Comparison of ENCODE assay signal across 8 mouse cellular contexts in genomic region chr14:59549106-59549505, GRCm38 (mm10). TPM values are rescaled to one million over a fixed set of nuclear protein-coding genes. Genes with fewer than 3 reads are reported as not detected.
DNase-seq lines count a peak whose midpoint lies in the region; ATAC-seq lines count a peak whose summit lies in the region.

No protein-coding gene starts in this region.

- no peaks in the 10 kb centered on the region for H3K9me3 ChIP-seq in intestine, embryonic 16.5 days (ENCODE audit: control insufficient read depth, low read length)

- no peaks in the 10 kb centered on the region for H3K4me1 ChIP-seq in intestine, embryonic 16.5 days (ENCODE audit: control insufficient read depth, insufficient read depth, low read length)

- ATAC-seq in frontal cortex, adult (ENCODE audit: low TSS enrichment), result peak; percentile 66; the same call in 1 of the 2 replicates
- no peak for ATAC-seq in intestine, embryonic 16.5 days

- no peak overlapping the region for H3K4me3 ChIP-seq in intestine, embryonic 16.5 days (ENCODE audit: low read length)

- no peak overlapping the region for H3K4me2 ChIP-seq in intestine, embryonic 16.5 days (ENCODE audit: low read depth, low read length)

- DNase-seq in frontal cortex, adult 2 months (ENCODE audit: extremely low spot score in 1 of 2, low spot score in 1 of 2), result no peak
- DNase-seq in right cerebral cortex, adult 18-20 months, result peak; percentile 53
- DNase-seq in right cerebral cortex, postnatal 14 days, result no peak
- DNase-seq in layer of hippocampus, adult 9-11 months, result peak; percentile 32
- DNase-seq in urinary bladder, postnatal 14 days (ENCODE audit: low spot score), result peak; percentile 75
- DNase-seq in spleen, postnatal 14 days (ENCODE audit: low spot score in 2 of 2), result no peak

- H3K36me3 ChIP-seq in intestine, embryonic 16.5 days (ENCODE audit: control insufficient read depth, insufficient read depth, low read length), result no peaks in the 10 kb centered on the region

- H3K9ac ChIP-seq in intestine, embryonic 16.5 days (ENCODE audit: low read depth, low read length), result no peak overlapping the region

- no peaks in the 10 kb centered on the region for H3K27me3 ChIP-seq in intestine, embryonic 16.5 days (replicated peaks; ENCODE audit: control insufficient read depth, insufficient read depth, low read length)

- 72% methylated on average over 6 of the region's 6 CpGs for WGBS in intestine, embryonic 16.5 days

- H3K27ac ChIP-seq in intestine, embryonic 16.5 days (ENCODE audit: low read length), result no peak overlapping the region

RNA-seq across cellular contexts. Expression of gene Cdadc1, which starts 48.7 kb away (rescaled TPM):
- 30.5 and 31.5 TPM in 2 replicates for polyA plus RNA-seq in frontal cortex, adult 2 months (2012; rRNA removed)
- 30.4 and 32.3 TPM in 2 replicates for polyA plus RNA-seq in intestine, embryonic 16.5 days (2015; fragmentation: Nextera tagmentation; extraction: Ambion mirVana)

Comparison
In these comparisons a context has a peak if more than half of its experiments do, and no peak if none do; other contexts are left out.
1. DNase-seq: peak in right cerebral cortex, adult 18-20 months (single experiment), layer of hippocampus, adult 9-11 months (single experiment) and urinary bladder, postnatal 14 days (single experiment); none in frontal cortex, adult 2 months (0 of 2), right cerebral cortex, postnatal 14 days (single experiment) and spleen, postnatal 14 days (0 of 2).